Mouse (Mus musculus): ENCODE data around the gene Prkaca. TPM values are rescaled to one million over a fixed set of nuclear protein-coding genes. Genes with fewer than 3 reads are reported as not detected.

Gene Prkaca
- total and polyA plus RNA-seq, 3 experiments: 24.7 to 74.9 TPM; not detected in 1

DNA sequence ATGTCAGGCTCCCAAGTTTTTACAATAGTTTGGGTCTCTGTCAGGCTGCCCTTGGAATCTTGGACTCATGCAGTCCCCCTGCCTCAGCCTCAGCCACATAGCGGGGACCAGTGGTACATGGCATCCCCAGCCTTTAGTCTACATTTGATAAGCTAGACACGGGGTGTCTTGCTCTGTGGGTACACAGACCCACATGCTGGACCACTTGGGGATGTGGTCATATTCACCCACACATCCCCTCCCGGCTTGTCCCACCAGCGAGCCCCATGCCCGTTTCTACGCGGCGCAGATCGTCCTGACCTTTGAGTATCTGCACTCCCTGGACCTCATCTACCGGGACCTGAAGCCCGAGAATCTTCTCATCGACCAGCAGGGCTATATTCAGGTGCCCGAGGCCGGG lies 17.4 kb downstream of the Prkaca start:
- H3K4me3 ChIP-seq (ENCODE audit: control insufficient read depth in 1 of 2, insufficient read depth in 1 of 2, low read depth in 2 of 2, low read length in 2 of 2): no peak overlapping the region
- DNase-seq (ENCODE audit: low read depth, low spot score): no peak
- peaks cover 2 to 10% of the 10 kb centered on the region in 2 experiments for H3K36me3 ChIP-seq (ENCODE audit: control insufficient read depth in 1 of 2, insufficient read depth in 2 of 2, low read length in 2 of 2)
- no peak overlapping the region for H3K27ac ChIP-seq (ENCODE audit: control insufficient read depth, low read depth, low read length)
- H3K4me1 ChIP-seq (ENCODE audit: control insufficient read depth in 1 of 2, insufficient read depth in 2 of 2, low read length in 2 of 2): peaks cover 6 to 12% of the 10 kb centered on the region in 2 experiments
- no peaks in the 10 kb centered on the region for H3K9me3 ChIP-seq (replicated peaks; ENCODE audit: insufficient read depth, low read length)
- no peaks in the 10 kb centered on the region for H3K79me2 ChIP-seq (ENCODE audit: control insufficient read depth, insufficient read depth, low read length, poor library complexity)
- no peak overlapping the region for H3K9ac ChIP-seq (ENCODE audit: control insufficient read depth, low read depth, low read length, poor library complexity, severe bottlenecking)
- TF ChIP-seq MAZ (IDR thresholded peaks at IDR 0.05; ENCODE audit: low read depth, low read length) (no peak), TBP (IDR thresholded peaks at IDR 0.05; ENCODE audit: low read depth, low read length) (no peak), SMC3 (IDR thresholded peaks at IDR 0.05; ENCODE audit: low read depth, low read length) (no peak), MAX (IDR thresholded peaks at IDR 0.05; ENCODE audit: low read length) (no peak), SIN3A (IDR thresholded peaks at IDR 0.05; ENCODE audit: low read length) (no peak), RAD21 (IDR thresholded peaks at IDR 0.05; ENCODE audit: low read depth, low read length) (no peak), CTCF (IDR thresholded peaks at IDR 0.05 in 2 of 3, conservative IDR thresholded peaks at IDR 0.05 in 1 of 3; ENCODE audit: control insufficient read depth in 1 of 3, insufficient read depth in 1 of 3, low read depth in 2 of 3, low read length in 3 of 3, poor library complexity in 1 of 3, severe bottlenecking in 1 of 3) (no peak), BHLHE40 (IDR thresholded peaks at IDR 0.05; ENCODE audit: borderline replicate concordance, low read depth, low read length) (no peak), ZKSCAN1 (IDR thresholded peaks at IDR 0.05; ENCODE audit: low read depth, low read length) (no peak), MAFK (IDR thresholded peaks at IDR 0.05; ENCODE audit: borderline replicate concordance, low read depth, low read length) (no peak), NRF1 (IDR thresholded peaks at IDR 0.05; ENCODE audit: insufficient read depth, low read depth, low read length, poor library complexity, severe bottlenecking) (no peak), POLR2A (IDR thresholded peaks at IDR 0.05; ENCODE audit: control insufficient read depth in 1 of 2, insufficient read depth in 1 of 2, low read depth in 1 of 2, low read length in 2 of 2, poor library complexity in 1 of 2) (no peak), JUND (IDR thresholded peaks at IDR 0.05; ENCODE audit: low read depth, low read length) (no peak), MEF2A (IDR thresholded peaks at IDR 0.05; ENCODE audit: extremely low read depth, insufficient replicate concordance, low read depth, low read length, poor library complexity, severe bottlenecking) (no peak), POLR2AphosphoS5 (IDR thresholded peaks at IDR 0.05; ENCODE audit: borderline replicate concordance, low read depth, low read length) (no peak), ZMIZ1 (IDR thresholded peaks at IDR 0.05; ENCODE audit: low read depth, low read length) (no peak)
- no peaks in the 10 kb centered on the region for H3K27me3 ChIP-seq (ENCODE audit: control insufficient read depth in 1 of 2, insufficient read depth in 2 of 2, low read length in 2 of 2)

DNA sequence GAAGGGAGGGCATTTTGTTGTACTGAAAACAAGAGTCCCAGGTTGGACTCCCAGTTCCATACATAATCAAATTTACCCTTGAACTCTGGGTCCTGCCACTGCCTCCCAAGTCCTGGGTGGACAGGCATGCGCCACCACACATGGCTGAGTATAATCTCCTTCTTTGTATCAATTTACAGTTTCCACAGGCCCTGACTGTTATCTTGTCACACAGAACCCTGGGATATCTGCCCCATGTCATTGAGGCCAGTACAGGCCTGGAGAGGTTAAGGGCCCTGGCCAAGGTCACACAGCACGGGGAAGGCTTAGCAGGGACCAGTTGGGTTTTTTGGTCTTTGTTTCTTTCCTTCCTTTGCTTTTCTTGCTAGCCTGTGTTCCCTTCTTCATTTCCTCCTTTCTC lies 19.7 kb downstream of the Prkaca start:
- Histone ChIP-seq H3K9me3 (replicated peaks; ENCODE audit: insufficient read depth, low read length) (no peaks in the 10 kb centered on the region), H3K9ac (ENCODE audit: control insufficient read depth, low read depth, low read length, poor library complexity, severe bottlenecking) (no peak overlapping the region), H3K36me3 (ENCODE audit: control insufficient read depth in 1 of 2, insufficient read depth in 2 of 2, low read length in 2 of 2) (peaks cover 2 to 13% of the 10 kb centered on the region in 2 experiments; a peak in 3 of 4 replicates), H3K27ac (ENCODE audit: control insufficient read depth, low read depth, low read length) (no peak overlapping the region), H3K79me2 (ENCODE audit: control insufficient read depth, insufficient read depth, low read length, poor library complexity) (peaks cover 3% of the 10 kb centered on the region; the same call in 1 of the 2 replicates), H3K4me1 (ENCODE audit: control insufficient read depth in 1 of 2, insufficient read depth in 2 of 2, low read length in 2 of 2) (peaks cover 10 to 12% of the 10 kb centered on the region in 2 experiments), H3K4me3 (ENCODE audit: control insufficient read depth in 1 of 2, insufficient read depth in 1 of 2, low read depth in 2 of 2, low read length in 2 of 2) (no peak overlapping the region), H3K27me3 (ENCODE audit: control insufficient read depth in 1 of 2, insufficient read depth in 2 of 2, low read length in 2 of 2) (no peaks in the 10 kb centered on the region)
- TF ChIP-seq EP300 (IDR thresholded peaks at IDR 0.05; ENCODE audit: low read depth in 1 of 2, low read length in 2 of 2) (peak in 1 of 2 experiments; percentile 25; a peak in 1 of 4 replicates), ZNF384 (IDR thresholded peaks at IDR 0.05; ENCODE audit: low read depth, low read length) (no peak), TAL1 (IDR thresholded peaks at IDR 0.05; ENCODE audit: low read length) (peak; percentile 24; the same call in 1 of the 2 replicates), TCF12 (IDR thresholded peaks at IDR 0.05; ENCODE audit: low read depth, low read length) (0 out of 2 replicates have a peak, but pooled peaks have one; percentile 20)
- DNase-seq (ENCODE audit: low read depth, low spot score): no peak

Data from MEL (cell line).